Mouse (Mus musculus) left cerebral cortex, postnatal 10 days (tissue): Measurements from ENCODE around the gene Retreg1. TPM values are rescaled to one million over a fixed set of nuclear protein-coding genes. Genes with fewer than 3 reads are reported as not detected.

Experiments used
- DNase-seq, 2 experiments: peaks; one replicate each; pipeline ENCODE4 v3.0.0; 2021 to 2022; ENCODE audit warnings: low spot score in 2 of 2, mixed read lengths in 1 of 2; ENCODE audit errors: extremely low spot score in 1 of 2
- intact Hi-C: fragments of 180-260 bp; cut with DNase I; formaldehyde crosslinking; loops from one replicate; pipeline ENCODE4 v1.15.1; 2025
- total RNA-seq, 2 experiments: library from RNA; stranded (reverse); gene quantifications; 2 replicates each; pipeline ENCODE4 v1.2.3; 2021

Gene Retreg1
- total RNA-seq, 2 experiments from 2014 or later: 42.1 to 44.2 TPM

- intact Hi-C loops: no loop called here
- no peak for DNase-seq
Observed at GRCm38 (mm10) chr15:25821981-25822380, 21.0 kb upstream of the Retreg1 start.

- no peak for DNase-seq
- intact Hi-C loops: no loop called here
Observed at GRCm38 (mm10) chr15:25822656-25823055, 20.3 kb upstream of the Retreg1 start.

GRCm38 (mm10) chr15:25826531-25826961 is 16.4 kb upstream of the Retreg1 start:
- intact Hi-C loops: no loop called here
- DNase-seq: no peak

- intact Hi-C loops: no loop called here
- DNase-seq: no peak
Observed at GRCm38 (mm10) chr15:25828464-25828863, 14.5 kb upstream of the Retreg1 start.

- intact Hi-C loops: no loop called here
- no peak for DNase-seq
Observed at GRCm38 (mm10) chr15:25830426-25830825, 12.6 kb upstream of the Retreg1 start.

- DNase-seq: no peak
- intact Hi-C loops: no loop called here
Observed at GRCm38 (mm10) chr15:25834282-25834681, 8.7 kb upstream of the Retreg1 start.

- intact Hi-C loops: no loop called here
Observed at GRCm38 (mm10) chr15:25834920-25835674, 7.9 kb upstream of the Retreg1 start.

GRCm38 (mm10) chr15:25842462-25843085 is 406 bp upstream of the Retreg1 start:
- intact Hi-C loops: no loop called here
- no peak for DNase-seq

More at GRCm38 (mm10) chr15:25834920-25835674, 7.9 kb upstream of the Retreg1 start:
- no peak for DNase-seq

- intact Hi-C loops: no loop called here
- no peak for DNase-seq
Observed at GRCm38 (mm10) chr15:25844013-25844570, 1.1 kb downstream of the Retreg1 start.

- intact Hi-C loops: no loop called here
- no peak for DNase-seq
Observed at GRCm38 (mm10) chr15:25844771-25845170, 1.8 kb downstream of the Retreg1 start.

GRCm38 (mm10) chr15:25847576-25848168 is 4.7 kb downstream of the Retreg1 start:
- DNase-seq: no peak

GRCm38 (mm10) chr15:25850552-25850951 is 7.6 kb downstream of the Retreg1 start:
- intact Hi-C loops: no loop called here
- no peak for DNase-seq

More at GRCm38 (mm10) chr15:25847576-25848168, 4.7 kb downstream of the Retreg1 start:
- intact Hi-C loops: no loop called here

- intact Hi-C loops: no loop called here
- DNase-seq: no peak
Observed at GRCm38 (mm10) chr15:25854270-25854904, 11.4 kb downstream of the Retreg1 start.

- no peak for DNase-seq
- intact Hi-C loops: no loop called here
Observed at GRCm38 (mm10) chr15:25858611-25859058, 15.7 kb downstream of the Retreg1 start.

GRCm38 (mm10) chr15:25859469-25859868 is 16.5 kb downstream of the Retreg1 start:
- intact Hi-C loops: no loop called here

GRCm38 (mm10) chr15:25861900-25862299 is 18.9 kb downstream of the Retreg1 start:
- no peak for DNase-seq
- intact Hi-C loops: no loop called here

More at GRCm38 (mm10) chr15:25859469-25859868, 16.5 kb downstream of the Retreg1 start:
- DNase-seq: no peak

GRCm38 (mm10) chr15:25865605-25866004 is 22.6 kb downstream of the Retreg1 start:
- intact Hi-C loops: no loop called here
- no peak for DNase-seq

GRCm38 (mm10) chr15:25866106-25866505 is 23.1 kb downstream of the Retreg1 start:
- intact Hi-C loops: no loop called here
- no peak for DNase-seq

- no peak for DNase-seq
- intact Hi-C loops: no loop called here
Observed at GRCm38 (mm10) chr15:25869129-25869528, 26.1 kb downstream of the Retreg1 start.
